Comparison of ENCODE assay signal across 14 mouse cellular contexts in the genomic region with DNA sequence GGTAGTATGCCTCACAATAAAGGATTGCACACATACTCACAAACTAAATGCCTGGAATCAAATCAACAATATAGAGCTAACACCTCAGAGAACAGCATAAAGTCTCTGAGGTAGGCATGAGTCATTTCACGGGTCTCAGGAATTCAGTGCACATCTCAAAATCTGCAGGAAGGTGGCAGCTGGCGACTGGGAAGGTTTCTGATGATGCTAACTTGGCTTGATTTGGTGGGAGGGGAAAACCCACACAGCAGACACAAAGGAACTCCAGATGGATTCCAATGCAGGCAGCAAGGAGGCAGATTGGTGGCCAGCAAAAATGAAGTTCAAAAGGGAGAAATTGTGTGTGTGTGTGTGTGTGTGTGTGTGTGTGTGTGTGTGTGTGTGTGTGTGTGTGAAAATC.
DNase-seq lines count a peak whose midpoint lies in the region; ATAC-seq and TF ChIP-seq lines count a peak whose summit lies in the region.
"Had no signal": no experiment of that assay in that cellular context is flagged by ENCODE, and none has a peak within 500 bp of the region (broad histone marks: within the 10 kb centered on the region; RNA-seq: fewer than 3 reads in every experiment).

No protein-coding gene starts in this region.

- no peak for TF ChIP-seq POLR2A in thymus, adult 2 months (IDR thresholded peaks at IDR 0.05; ENCODE audit: control insufficient read depth, extremely low read depth, insufficient read depth, low read length, poor library complexity)

- intact Hi-C loops in left cerebral cortex, postnatal 36 days (cut with DNase I), result no loop called here

- peak; percentile 63 for DNase-seq in hindbrain, postnatal 0 days (ENCODE audit: low spot score)
- peak; percentile 90 for DNase-seq in brain, adult 2 months (ENCODE audit: low read depth, low spot score)
- peak; percentile 34 to 40 for DNase-seq in layer of hippocampus, adult 8-10 months (ENCODE audit: low spot score in 2 of 2)
- DNase-seq in left cerebral cortex, postnatal 36 days (ENCODE audit: low spot score in 2 of 2), result peak; percentile 47 to 62
- no peak for DNase-seq in thymus, adult 2 months
- no peak for DNase-seq in cerebellum, postnatal 4 days (ENCODE audit: low spot score in 2 of 2)
- DNase-seq in gastrocnemius, adult 18-20 months (ENCODE audit: low spot score), result no peak
- DNase-seq: adrenal gland, adult 8-10 months; heart, adult 18-20 months; kidney, postnatal 10 days; lung, adult 18-20 months had no signal

- no peaks in the 10 kb centered on the region for H3K36me3 ChIP-seq in hindbrain, postnatal 0 days (ENCODE audit: insufficient read depth, low read length)
- no peaks in the 10 kb centered on the region for H3K36me3 ChIP-seq in hindbrain, embryonic 12.5 days
- H3K36me3 ChIP-seq in thymus, adult 2 months (ENCODE audit: control insufficient read depth, insufficient read depth, low read length), result no peaks in the 10 kb centered on the region

- no peak overlapping the region for H3K4me2 ChIP-seq in hindbrain, postnatal 0 days (ENCODE audit: low read depth, low read length)
- no peak overlapping the region for H3K4me2 ChIP-seq in hindbrain, embryonic 12.5 days (replicated peaks)

- H3K27ac ChIP-seq in hindbrain, postnatal 0 days, result no peak overlapping the region
- no peak overlapping the region for H3K27ac ChIP-seq in hindbrain, embryonic 12.5 days
- H3K27ac ChIP-seq in thymus, adult 2 months (ENCODE audit: control insufficient read depth, insufficient read depth, low read length), result no peak overlapping the region

- WGBS in hindbrain, postnatal 0 days, result 32% methylated on average over 2 of the region's 2 CpGs
- 69% methylated on average over 2 of the region's 2 CpGs for WGBS in hindbrain, embryonic 12.5 days
- WGBS in thymus, adult 2 months, result 80% methylated on average over 2 of the region's 2 CpGs

- peak; percentile 29; the same call in 1 of the 2 replicates for TF ChIP-seq CTCF in hindbrain, postnatal 0 days (IDR thresholded peaks at IDR 0.05; ENCODE audit: low read depth)
- no peak for TF ChIP-seq CTCF in thymus, adult 2 months (IDR thresholded peaks at IDR 0.05; ENCODE audit: borderline replicate concordance, control insufficient read depth, extremely low read depth, insufficient read depth, low read length, poor library complexity)

- H3K4me3 ChIP-seq in hindbrain, postnatal 0 days (ENCODE audit: low read length), result no peak overlapping the region
- H3K4me3 ChIP-seq in hindbrain, embryonic 12.5 days, result no peak overlapping the region
- H3K4me3 ChIP-seq in thymus, adult 2 months (ENCODE audit: control insufficient read depth, insufficient read depth, low read length), result no peak overlapping the region

- no peak for ATAC-seq in hindbrain, postnatal 0 days
- no peak for ATAC-seq in hindbrain, embryonic 12.5 days (ENCODE audit: low FRiP score)
- ATAC-seq: inflammation-experienced regulatory T-cells, adult 6 months had no signal

- H3K27me3 ChIP-seq in hindbrain, postnatal 0 days (ENCODE audit: insufficient read depth, low read length), result no peaks in the 10 kb centered on the region
- no peaks in the 10 kb centered on the region for H3K27me3 ChIP-seq in hindbrain, embryonic 12.5 days
- H3K27me3 ChIP-seq in thymus, adult 2 months (ENCODE audit: control insufficient read depth, insufficient read depth, low read length), result no peaks in the 10 kb centered on the region
- H3K27me3 ChIP-seq: CH12.LX had no signal

- no peak overlapping the region for H3K9ac ChIP-seq in hindbrain, postnatal 0 days (replicated peaks; ENCODE audit: low read length)
- no peak overlapping the region for H3K9ac ChIP-seq in hindbrain, embryonic 12.5 days

- H3K4me1 ChIP-seq in hindbrain, postnatal 0 days (ENCODE audit: insufficient read depth, low read length), result no peaks in the 10 kb centered on the region
- no peaks in the 10 kb centered on the region for H3K4me1 ChIP-seq in hindbrain, embryonic 12.5 days
- H3K4me1 ChIP-seq in thymus, adult 2 months (replicated peaks; ENCODE audit: control insufficient read depth, insufficient read depth, low read length), result no peaks in the 10 kb centered on the region

- H3K9me3 ChIP-seq in hindbrain, postnatal 0 days (ENCODE audit: low read length), result no peaks in the 10 kb centered on the region
- no peaks in the 10 kb centered on the region for H3K9me3 ChIP-seq in hindbrain, embryonic 12.5 days (replicated peaks)

Comparison
In these comparisons a context has a peak if more than half of its experiments do, and no peak if none do; other contexts are left out.
1. DNase-seq: peak in hindbrain, postnatal 0 days (single experiment), brain, adult 2 months (single experiment), layer of hippocampus, adult 8-10 months (2 of 2) and left cerebral cortex, postnatal 36 days (2 of 2); none in thymus, adult 2 months (single experiment), cerebellum, postnatal 4 days (0 of 2) and gastrocnemius, adult 18-20 months (single experiment).